Mouse (Mus musculus) hindbrain, postnatal 0 days (tissue): ENCODE data around the gene Nanog. TPM values are rescaled to one million over a fixed set of nuclear protein-coding genes. Genes with fewer than 3 reads are reported as not detected.

Experiments
- ATAC-seq: fragments of 200-750 bp; cut with Nextera tagmentation; 2 replicates; pipeline ENCODE4 v1.8.0; 2017; ENCODE audit warnings: mild to moderate bottlenecking, moderate TSS enrichment, moderate library complexity
- DNase-seq: peaks from one replicate; pipeline ENCODE4 v3.0.0-alpha.2; 2015; ENCODE audit warnings: low spot score
- H3K27ac ChIP-seq: fragments of 300-500 bp; sonication (generic); 2 replicates; pipeline ENCODE4 v1.5.1; 2014; ENCODE audit warnings: mild to moderate bottlenecking
- H3K27me3 ChIP-seq: fragments of 300-500 bp; sonication (generic); 2 replicates; pipeline ENCODE4 v1.6.1; 2014; ENCODE audit warnings: low read length, mixed read lengths; ENCODE audit not compliant: insufficient read depth
- H3K36me3 ChIP-seq: fragments of 300-500 bp; sonication (generic); 2 replicates; pipeline ENCODE4 v1.6.1; 2014; ENCODE audit warnings: low read length, mixed read lengths; ENCODE audit not compliant: insufficient read depth
- H3K4me1 ChIP-seq: fragments of 300-500 bp; sonication (generic); 2 replicates; pipeline ENCODE4 v1.6.1; 2014; ENCODE audit warnings: antibody characterized with exemption, low read length, mixed read lengths; ENCODE audit not compliant: insufficient read depth
- H3K4me2 ChIP-seq: fragments of 300-500 bp; sonication (generic); 2 replicates; pipeline ENCODE4 v1.6.1; 2014; ENCODE audit warnings: low read depth, mild to moderate bottlenecking, low read length, moderate library complexity, mixed read lengths
- H3K4me3 ChIP-seq: fragments of 300-500 bp; sonication (generic); 2 replicates; pipeline ENCODE4 v1.5.1; 2014; ENCODE audit warnings: low read length
- H3K9ac ChIP-seq: fragments of 300-500 bp; sonication (generic); replicated peaks from 2 replicates; pipeline ENCODE4 v1.6.1; 2014; ENCODE audit warnings: mild to moderate bottlenecking, low read length, moderate library complexity, mixed read lengths
- H3K9me3 ChIP-seq: fragments of 300-500 bp; sonication (generic); 2 replicates; pipeline ENCODE4 v1.6.1; 2016; ENCODE audit warnings: low read length, mixed read lengths
- CTCF ChIP-seq: IDR thresholded peaks from 2 replicates; pipeline ENCODE4 v1.5.1; 2016; ENCODE audit warnings: antibody characterized with exemption, control low read depth, low read depth
- WGBS: fragments of 180-500 bp; shearing (Covaris S2); extraction: QIAGEN DNeasy Blood & Tissue Kit; methylation state at CpG from one replicate; pipeline ENCODE4 v1.1.7; 2014; 5-methylcytosine and 5-hydroxymethylcytosine counted together
- polyA plus RNA-seq: library from polyadenylated mRNA; unstranded; fragments of >200 nt; fragmentation: Nextera tagmentation; extraction: Ambion mirVana; gene quantifications from 2 replicates; pipeline ENCODE4 v1.2.1, GENCODE M21; 2015
- total RNA-seq: library from RNA; depleted of rRNA; stranded (reverse); fragments of >200 nt; gene quantifications from 2 replicates; pipeline ENCODE4 v1.2.3, GENCODE M21; 2014; rRNA removed

The Nanog gene
- total and polyA plus RNA-seq, 2 experiments from 2014 or later: 0.16 TPM; not detected in 1

DNA sequence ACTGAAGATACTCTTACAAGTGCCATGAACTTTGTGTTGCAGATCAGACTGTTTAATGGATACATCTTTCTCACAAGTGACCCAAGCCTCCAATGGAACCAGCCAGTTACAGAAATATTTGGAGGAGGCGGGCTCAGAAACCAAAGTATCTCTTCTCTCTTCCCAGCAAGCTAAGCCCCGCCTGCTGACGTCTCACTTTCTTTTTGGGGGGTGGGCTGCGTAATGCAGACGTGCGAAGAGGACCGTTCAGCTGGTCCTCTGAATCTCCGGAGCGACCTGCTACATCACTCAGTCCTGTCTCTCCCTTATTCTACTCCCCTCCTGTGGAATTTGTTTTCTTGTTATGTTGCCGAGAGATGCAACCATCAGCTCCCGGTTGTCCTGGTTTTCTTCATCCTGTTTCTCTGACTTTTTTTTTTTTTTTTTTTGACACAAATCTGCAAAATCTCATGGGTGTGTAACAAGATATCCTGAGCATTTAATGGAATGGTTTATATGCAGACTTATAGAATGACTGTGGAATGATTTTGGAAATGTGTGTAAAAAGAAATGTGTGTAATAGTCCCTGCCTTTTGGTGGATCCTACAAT lies 53.8 kb downstream of the Nanog start:
- H3K4me3 ChIP-seq: peak overlapping the region; percentile 45
- WGBS: 4% methylated on average over 11 of the region's 11 CpGs
- H3K4me1 ChIP-seq: no peaks in the 10 kb centered on the region
- peak overlapping the region; percentile 52 for H3K4me2 ChIP-seq
- ATAC-seq (peak; percentile 69), DNase-seq (peak; percentile 96)
- peak overlapping the region; percentile 67; the same call in 1 of the 2 replicates for H3K27ac ChIP-seq
- no peaks in the 10 kb centered on the region for H3K27me3 ChIP-seq
- no peaks in the 10 kb centered on the region for H3K9me3 ChIP-seq
- 0 out of 2 replicates have a peak overlapping the region, but pooled peaks have one; percentile 13 for H3K9ac ChIP-seq
- no peaks in the 10 kb centered on the region for H3K36me3 ChIP-seq
- TF ChIP-seq CTCF: no peak

DNA sequence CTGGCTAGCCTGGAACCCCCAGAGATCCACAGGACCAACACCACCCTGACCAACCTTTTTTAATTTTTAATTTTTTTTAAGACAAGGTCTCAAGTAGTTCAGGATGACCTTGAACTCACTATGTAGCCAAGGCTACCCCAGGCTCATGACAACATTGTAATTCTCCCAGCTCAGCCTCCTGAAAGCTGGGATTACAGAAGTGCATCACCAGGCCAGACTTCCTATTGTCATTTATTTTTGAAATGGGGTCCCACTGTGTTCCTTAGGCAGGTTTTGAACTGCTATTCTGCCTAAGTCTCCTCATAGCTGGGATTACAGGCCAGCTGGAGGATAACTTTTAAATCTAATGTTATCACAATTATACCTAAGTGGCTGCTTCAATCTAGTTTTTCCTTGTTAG lies 54.6 kb downstream of the Nanog start:
- no peaks in the 10 kb centered on the region for H3K9me3 ChIP-seq
- peak overlapping the region; percentile 52 for H3K4me2 ChIP-seq
- no peaks in the 10 kb centered on the region for H3K27me3 ChIP-seq
- H3K27ac ChIP-seq: no peak overlapping the region
- no peaks in the 10 kb centered on the region for H3K4me1 ChIP-seq
- DNase-seq: no peak
- no peak overlapping the region for H3K4me3 ChIP-seq
- H3K36me3 ChIP-seq: no peaks in the 10 kb centered on the region
- no peak for TF ChIP-seq CTCF
- no peak for ATAC-seq
- no peak overlapping the region for H3K9ac ChIP-seq

DNA sequence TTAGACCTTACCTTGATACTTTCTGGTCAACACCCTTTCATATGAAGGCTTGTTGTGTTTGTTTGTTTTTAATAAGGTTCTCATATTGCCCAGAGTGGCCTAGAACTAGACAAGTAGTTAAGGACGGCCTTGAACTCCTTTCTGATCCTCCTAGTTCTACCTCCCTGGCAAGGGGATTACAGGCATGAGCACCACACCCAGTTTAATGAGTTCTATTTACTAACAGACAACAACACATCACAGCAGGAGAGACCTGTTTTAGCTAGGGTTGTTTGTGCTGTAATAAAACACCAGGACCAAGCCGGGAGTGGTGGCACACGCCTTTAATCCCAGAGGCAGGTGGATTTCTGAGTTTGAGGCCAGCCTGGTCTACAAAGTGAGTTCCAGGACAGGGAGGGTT lies 55.2 kb downstream of the Nanog start:
- no peak for DNase-seq
- no peaks in the 10 kb centered on the region for H3K4me1 ChIP-seq
- no peak overlapping the region for H3K4me2 ChIP-seq
- no peak overlapping the region for H3K4me3 ChIP-seq
- ATAC-seq: no peak
- H3K27ac ChIP-seq: no peak overlapping the region
- TF ChIP-seq CTCF: no peak
- no peaks in the 10 kb centered on the region for H3K27me3 ChIP-seq
- 83% methylated on average over 3 of the region's 3 CpGs for WGBS
- H3K9ac ChIP-seq: no peak overlapping the region
- no peaks in the 10 kb centered on the region for H3K36me3 ChIP-seq
- H3K9me3 ChIP-seq: no peaks in the 10 kb centered on the region

DNA sequence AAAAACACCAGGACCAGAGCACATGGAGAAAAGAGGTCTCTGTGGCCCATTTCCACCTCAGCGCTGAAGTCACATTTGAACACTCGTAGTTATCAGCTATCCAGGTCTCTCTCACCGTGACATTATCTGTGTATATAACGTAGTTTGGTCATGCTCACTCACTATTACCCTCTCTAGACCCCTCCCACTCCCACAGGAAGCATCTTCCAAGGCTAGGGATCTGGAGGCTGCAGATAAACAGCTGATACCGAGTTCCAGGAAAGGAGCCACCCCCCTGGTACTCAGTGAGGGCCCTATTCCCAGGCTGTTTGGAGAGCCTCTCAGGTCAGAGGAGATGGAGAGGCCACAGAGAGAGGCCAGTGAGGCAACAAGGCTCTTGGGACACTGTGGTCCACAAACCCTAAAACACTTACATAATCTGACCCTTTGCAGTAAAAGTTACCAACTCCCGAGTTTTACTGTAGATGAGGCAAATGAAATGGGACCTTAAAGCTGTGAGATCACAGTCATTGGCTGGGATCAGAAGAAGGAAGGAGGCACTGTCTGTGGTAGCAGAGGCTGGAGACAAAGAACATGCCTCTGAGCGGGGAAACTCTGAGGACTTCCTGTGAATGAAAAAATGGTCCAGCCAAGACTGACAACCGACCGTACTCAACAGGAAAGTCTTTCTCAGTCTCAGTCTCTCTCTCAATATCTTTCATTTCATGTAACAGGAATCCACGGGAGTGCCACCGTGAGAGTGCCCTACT lies 55.8 kb downstream of the Nanog start:
- Histone ChIP-seq H3K4me2 (no peak overlapping the region), H3K4me1 (no peaks in the 10 kb centered on the region), H3K9ac (no peak overlapping the region), H3K27me3 (no peaks in the 10 kb centered on the region), H3K9me3 (no peaks in the 10 kb centered on the region), H3K27ac (no peak overlapping the region), H3K4me3 (no peak overlapping the region), H3K36me3 (no peaks in the 10 kb centered on the region)
- TF ChIP-seq CTCF: no peak
- ATAC-seq (no peak), DNase-seq (no peak)
- 74% methylated on average over 11 of the region's 11 CpGs for WGBS

DNA sequence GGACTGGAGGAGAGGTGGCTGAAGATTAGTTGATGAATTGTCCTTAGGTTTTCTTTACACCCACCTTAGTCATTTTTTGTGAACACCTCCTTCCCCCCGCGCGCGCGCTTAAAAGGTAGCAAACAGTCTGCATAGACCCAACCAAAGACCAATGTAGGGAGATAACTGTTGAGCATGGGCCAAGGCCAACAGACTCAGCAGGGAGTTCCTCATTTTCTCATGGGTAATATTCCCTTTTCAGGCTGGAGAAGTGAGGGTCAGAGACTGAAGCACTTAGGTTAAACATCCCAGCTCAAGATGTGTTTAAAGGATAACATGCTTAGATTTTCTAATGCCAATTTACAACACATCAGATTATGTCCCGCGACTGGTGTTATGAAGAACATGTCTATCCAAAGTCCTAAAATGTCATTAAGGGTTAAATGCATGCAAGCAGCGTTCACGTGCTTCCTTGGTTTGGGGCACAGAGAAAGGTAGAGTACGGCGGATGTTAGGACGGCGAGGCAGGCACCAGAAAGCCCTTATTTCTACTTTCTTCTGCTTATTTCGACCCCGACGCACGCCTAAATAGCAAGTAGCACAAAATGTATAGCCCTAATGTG lies 56.7 kb downstream of the Nanog start:
- H3K9ac ChIP-seq: peak overlapping the region; percentile 60
- DNase-seq: no peak
- no peaks in the 10 kb centered on the region for H3K9me3 ChIP-seq
- peak overlapping the region; percentile 88 for H3K27ac ChIP-seq
- WGBS: 31% methylated on average over 17 of the region's 17 CpGs
- H3K4me2 ChIP-seq: peak overlapping the region; percentile 77
- H3K27me3 ChIP-seq: no peaks in the 10 kb centered on the region
- peak overlapping the region; percentile 41 for H3K4me3 ChIP-seq
- no peaks in the 10 kb centered on the region for H3K36me3 ChIP-seq
- TF ChIP-seq CTCF: peak; percentile 20; the same call in 1 of the 2 replicates
- no peaks in the 10 kb centered on the region for H3K4me1 ChIP-seq
- peak; percentile 41 for ATAC-seq

Other genes with a start within 250 kb of the Nanog start
- 96.6 and 113 TPM in 2 replicates for gene Rimklb, start 208.7 kb upstream of the Nanog start, total RNA-seq
- gene Rimklb, start 208.7 kb upstream of the Nanog start, polyA plus RNA-seq: 97.1 and 97.2 TPM in 2 replicates
- gene Mfap5, start 201.6 kb upstream of the Nanog start, total RNA-seq: 2.7 and 13.2 TPM in 2 replicates
- 5.0 and 5.6 TPM in 2 replicates for gene Mfap5, start 201.6 kb upstream of the Nanog start, polyA plus RNA-seq
- 1.9 TPM in 1 of 2 replicates, not detected in the other for gene Aicda, start 153.7 kb upstream of the Nanog start, total RNA-seq
- gene Aicda, start 153.7 kb upstream of the Nanog start, polyA plus RNA-seq: 0.38 and 0.67 TPM in 2 replicates
- gene Apobec1, start 105.0 kb upstream of the Nanog start, total RNA-seq: 2.9 and 7.6 TPM in 2 replicates
- 1.6 and 2.1 TPM in 2 replicates for gene Apobec1, start 105.0 kb upstream of the Nanog start, polyA plus RNA-seq
- 1.1 and 1.6 TPM in 2 replicates for gene Gdf3, start 97.4 kb upstream of the Nanog start, total RNA-seq
- gene Gdf3, start 97.4 kb upstream of the Nanog start, polyA plus RNA-seq: 0.19 and 0.29 TPM in 2 replicates
- gene Dppa3, start 81.1 kb upstream of the Nanog start, total RNA-seq: not detected in 2 replicates
- not detected in 2 replicates for gene Dppa3, start 81.1 kb upstream of the Nanog start, polyA plus RNA-seq
- gene Slc2a3, start 94.2 kb downstream of the Nanog start, total RNA-seq: 108 and 129 TPM in 2 replicates
- 48.9 and 49.7 TPM in 2 replicates for gene Slc2a3, start 94.2 kb downstream of the Nanog start, polyA plus RNA-seq
- 20.1 and 32.5 TPM in 2 replicates for gene Foxj2, start 112.4 kb downstream of the Nanog start, total RNA-seq
- 5.9 and 6.9 TPM in 2 replicates for gene Foxj2, start 112.4 kb downstream of the Nanog start, polyA plus RNA-seq
- 1.3 and 2.2 TPM in 2 replicates for gene C3ar1, start 148.7 kb downstream of the Nanog start, total RNA-seq
- gene C3ar1, start 148.7 kb downstream of the Nanog start, polyA plus RNA-seq: 1.4 and 1.5 TPM in 2 replicates
- gene Necap1, start 167.0 kb downstream of the Nanog start, total RNA-seq: 119 and 121 TPM in 2 replicates
- gene Necap1, start 167.0 kb downstream of the Nanog start, polyA plus RNA-seq: 158 and 162 TPM in 2 replicates
- gene Clec4a1, start 214.4 kb downstream of the Nanog start, total RNA-seq: 0.18 and 0.63 TPM in 2 replicates
- gene Clec4a1, start 214.4 kb downstream of the Nanog start, polyA plus RNA-seq: 1.5 and 1.6 TPM in 2 replicates
- gene Clec4a3, start 245.0 kb downstream of the Nanog start, total RNA-seq: 0.14 and 0.78 TPM in 2 replicates
- gene Clec4a3, start 245.0 kb downstream of the Nanog start, polyA plus RNA-seq: 1.5 and 1.7 TPM in 2 replicates